In genomic region chr4:150361986-150362691, GRCm38 (mm10) we compare ENCODE assay signal across 10 mouse cellular contexts.
A peak's percentile ranks its signal among the peaks of the same experiment; 100 is the strongest.
DNase-seq lines count a peak whose midpoint lies in the region; ATAC-seq lines count a peak whose summit lies in the region.
"Had no signal": no experiment of that assay in that cellular context is flagged by ENCODE, and none has a peak within 500 bp of the region (broad histone marks: within the 10 kb centered on the region; RNA-seq: fewer than 3 reads in every experiment).

No protein-coding gene starts in this region.

- no peaks in the 10 kb centered on the region for H3K36me3 ChIP-seq in heart, embryonic 15.5 days
- H3K36me3 ChIP-seq in limb, embryonic 11.5 days (ENCODE audit: control insufficient read depth, insufficient read depth, low read length): no peaks in the 10 kb centered on the region
- no peaks in the 10 kb centered on the region for H3K36me3 ChIP-seq in neural tube, embryonic 15.5 days

- H3K4me2 ChIP-seq in heart, embryonic 15.5 days: peak overlapping the region; percentile 15
- H3K4me2 ChIP-seq in limb, embryonic 11.5 days (ENCODE audit: low read depth, severe bottlenecking): no peak overlapping the region
- H3K4me2 ChIP-seq in neural tube, embryonic 15.5 days: no peak overlapping the region

- H3K27ac ChIP-seq in heart, embryonic 15.5 days: peak overlapping the region; percentile 61
- H3K27ac ChIP-seq in limb, embryonic 11.5 days (replicated peaks; ENCODE audit: low read depth, low read length): no peak overlapping the region
- peak overlapping the region; percentile 41 for H3K27ac ChIP-seq in neural tube, embryonic 15.5 days (replicated peaks)

- no peak overlapping the region for H3K9ac ChIP-seq in heart, embryonic 15.5 days
- no peak overlapping the region for H3K9ac ChIP-seq in limb, embryonic 11.5 days (ENCODE audit: low read length)
- no peak overlapping the region for H3K9ac ChIP-seq in neural tube, embryonic 15.5 days (replicated peaks)

- H3K9me3 ChIP-seq in heart, embryonic 15.5 days (replicated peaks): no peaks in the 10 kb centered on the region
- H3K9me3 ChIP-seq in limb, embryonic 11.5 days (ENCODE audit: control insufficient read depth, low read length): no peaks in the 10 kb centered on the region
- no peaks in the 10 kb centered on the region for H3K9me3 ChIP-seq in neural tube, embryonic 15.5 days (replicated peaks)

- 16% methylated on average over 8 of the region's 8 CpGs for WGBS in heart, embryonic 15.5 days
- WGBS in limb, embryonic 11.5 days: 13% methylated on average over 8 of the region's 8 CpGs
- WGBS in neural tube, embryonic 15.5 days: 16% methylated on average over 8 of the region's 8 CpGs

- H3K27me3 ChIP-seq in heart, embryonic 15.5 days: no peaks in the 10 kb centered on the region
- H3K27me3 ChIP-seq in limb, embryonic 11.5 days (ENCODE audit: control insufficient read depth, insufficient read depth, low read length): no peaks in the 10 kb centered on the region
- H3K27me3 ChIP-seq in neural tube, embryonic 15.5 days (replicated peaks): no peaks in the 10 kb centered on the region

- DNase-seq in kidney, adult 8-10 months: peak; percentile 47 to 68
- DNase-seq in kidney, postnatal 4 days: no peak
- peak; percentile 23 for DNase-seq in limb, embryonic 11.5 days (ENCODE audit: low spot score)
- DNase-seq in thymus, postnatal 36 days: no peak
- DNase-seq in layer of hippocampus, adult 11-12 months (ENCODE audit: low spot score): no peak
- DNase-seq: cerebellum, postnatal 14 days had no signal

- no peak overlapping the region for H3K4me3 ChIP-seq in heart, embryonic 15.5 days
- no peak overlapping the region for H3K4me3 ChIP-seq in limb, embryonic 11.5 days (ENCODE audit: low read depth, low read length)
- H3K4me3 ChIP-seq in neural tube, embryonic 15.5 days (replicated peaks): no peak overlapping the region

- H3K4me1 ChIP-seq in heart, embryonic 15.5 days (replicated peaks): peaks cover 35% of the 10 kb centered on the region
- peaks cover 16% of the 10 kb centered on the region for H3K4me1 ChIP-seq in limb, embryonic 11.5 days (ENCODE audit: control insufficient read depth, insufficient read depth, low read length)
- H3K4me1 ChIP-seq in neural tube, embryonic 15.5 days: peaks cover 25% of the 10 kb centered on the region

- no peak for ATAC-seq in heart, embryonic 15.5 days (replicated peaks; ENCODE audit: insufficient number of reproducible peaks, insufficient read depth, low FRiP score, low read depth)
- ATAC-seq in limb, embryonic 11.5 days (ENCODE audit: insufficient number of reproducible peaks, low FRiP score, low TSS enrichment, low read depth): no peak
- no peak for ATAC-seq in neural tube, embryonic 15.5 days (ENCODE audit: low FRiP score)
- no peak for ATAC-seq in megakaryocyte-erythroid progenitor cell, adult 5-6 weeks (replicated peaks; ENCODE audit: low FRiP score, low TSS enrichment, poor library complexity, severe bottlenecking)
- ATAC-seq: inflammation-experienced regulatory T-cells, adult 6 months had no signal

Comparison
In these comparisons a context has a peak if more than half of its experiments do, and no peak if none do; other contexts are left out.
1. DNase-seq: peak in kidney, adult 8-10 months (2 of 2) and limb, embryonic 11.5 days (single experiment); none in kidney, postnatal 4 days (0 of 2), thymus, postnatal 36 days (0 of 2) and layer of hippocampus, adult 11-12 months (single experiment).